Mouse (Mus musculus): ENCODE data around the gene Foxp4. TPM values are rescaled to one million over a fixed set of nuclear protein-coding genes. Genes with fewer than 3 reads are reported as not detected.

Foxp4 gene
- polyA plus RNA-seq, 2 experiments, result 38.6 to 104 TPM

DNA sequence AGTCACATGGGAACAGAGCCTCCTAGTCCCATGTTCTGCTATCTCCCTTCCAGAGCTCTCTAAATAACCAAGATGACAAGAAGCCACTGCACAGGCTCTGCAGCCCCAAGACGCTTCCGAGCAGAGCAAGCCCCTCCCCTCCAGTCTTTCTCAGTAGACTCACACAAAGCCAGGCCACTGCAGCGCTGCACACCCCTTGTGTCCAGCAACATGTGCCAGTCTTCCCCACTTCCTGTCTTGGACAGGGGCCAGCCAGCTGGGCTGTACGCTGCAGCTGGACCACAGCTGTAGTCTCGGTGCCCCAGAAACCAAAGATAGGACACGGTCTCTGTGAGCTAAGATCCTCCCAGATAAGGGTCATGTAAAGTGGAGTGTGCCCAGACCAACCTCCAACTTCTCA is 86.6 kb downstream of the Foxp4 start:
- no peak overlapping the region for H3K4me2 ChIP-seq (replicated peaks; ENCODE audit: low read depth, low read length, severe bottlenecking)
- H3K9ac ChIP-seq (ENCODE audit: low read depth, low read length, severe bottlenecking), result no peak overlapping the region
- H3K27me3 ChIP-seq (ENCODE audit: control insufficient read depth, insufficient read depth, low read length), result no peaks in the 10 kb centered on the region; the same call in 1 of the 2 replicates
- peaks cover 24% of the 10 kb centered on the region for H3K4me1 ChIP-seq (ENCODE audit: control insufficient read depth, insufficient read depth, low read length)
- H3K36me3 ChIP-seq (ENCODE audit: control insufficient read depth, insufficient read depth, low read length), result no peaks in the 10 kb centered on the region
- H3K27ac ChIP-seq (replicated peaks; ENCODE audit: low read depth, low read length), result no peak overlapping the region
- DNase-seq (ENCODE audit: low spot score) (no peak), ATAC-seq (ENCODE audit: low FRiP score, low read depth) (no peak)
- no peak for TF ChIP-seq POLR2A (IDR thresholded peaks at IDR 0.05; ENCODE audit: borderline replicate concordance, extremely low read depth, insufficient read depth, insufficient read length)
- H3K9me3 ChIP-seq (ENCODE audit: control insufficient read depth, low read length), result no peaks in the 10 kb centered on the region
- no peak overlapping the region for H3K4me3 ChIP-seq (replicated peaks; ENCODE audit: low read length)
- 43% methylated on average over 6 of the region's 6 CpGs for WGBS

DNA sequence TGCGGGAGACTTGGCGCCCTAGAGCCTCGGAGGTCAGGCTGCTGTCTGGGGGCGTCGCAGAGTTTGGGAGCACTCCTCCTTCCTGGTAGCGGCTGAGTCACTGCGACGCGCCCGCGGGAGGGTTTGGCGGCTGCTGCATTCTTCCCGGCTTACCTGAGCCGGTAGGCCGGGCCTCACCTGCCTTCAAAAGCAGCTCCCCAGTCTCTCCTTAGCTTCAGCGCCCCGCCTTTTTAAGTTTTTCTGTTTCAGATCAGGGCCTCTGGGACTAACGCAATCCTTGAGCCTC is 90.0 kb downstream of the Foxp4 start, which contains the start of gene Mdfi:
Gene Mdfi (minus strand): TSS at position 210 of the 286 bp plus-strand sequence.
- H3K27me3 ChIP-seq (ENCODE audit: control insufficient read depth, insufficient read depth, low read length), result no peaks in the 10 kb centered on the region; the same call in 1 of the 2 replicates
- no peak for TF ChIP-seq POLR2A (IDR thresholded peaks at IDR 0.05; ENCODE audit: borderline replicate concordance, extremely low read depth, insufficient read depth, insufficient read length)
- peak within 1 kb of the TSS; percentile 84 for H3K9ac ChIP-seq (ENCODE audit: low read depth, low read length, severe bottlenecking)
- H3K4me3 ChIP-seq (replicated peaks; ENCODE audit: low read length), result peak within 1 kb of the TSS; percentile 92
- ATAC-seq (ENCODE audit: low FRiP score, low read depth) (no peak), DNase-seq (ENCODE audit: low spot score) (no peak)
- H3K36me3 ChIP-seq (ENCODE audit: control insufficient read depth, insufficient read depth, low read length), result peaks cover 13% of the 10 kb centered on the region
- H3K9me3 ChIP-seq (ENCODE audit: control insufficient read depth, low read length), result no peaks in the 10 kb centered on the region
- H3K27ac ChIP-seq (replicated peaks; ENCODE audit: low read depth, low read length), result peak within 1 kb of the TSS; percentile 87
- peaks cover 42% of the 10 kb centered on the region for H3K4me1 ChIP-seq (ENCODE audit: control insufficient read depth, insufficient read depth, low read length)
- H3K4me2 ChIP-seq (replicated peaks; ENCODE audit: low read depth, low read length, severe bottlenecking), result peak within 1 kb of the TSS; percentile 88
- 2% methylated on average over 18 of the region's 18 CpGs for WGBS

- Histone ChIP-seq H3K9me3 (ENCODE audit: control insufficient read depth, low read length) (no peaks in the 10 kb centered on the region), H3K9ac (ENCODE audit: low read depth, low read length, severe bottlenecking) (peak overlapping the region; percentile 84), H3K4me1 (ENCODE audit: control insufficient read depth, insufficient read depth, low read length) (peaks cover 47% of the 10 kb centered on the region), H3K27me3 (ENCODE audit: control insufficient read depth, insufficient read depth, low read length) (no peaks in the 10 kb centered on the region; the same call in 1 of the 2 replicates), H3K4me2 (replicated peaks; ENCODE audit: low read depth, low read length, severe bottlenecking) (peak overlapping the region; percentile 88), H3K36me3 (ENCODE audit: control insufficient read depth, insufficient read depth, low read length) (peaks cover 19% of the 10 kb centered on the region), H3K27ac (replicated peaks; ENCODE audit: low read depth, low read length) (peak overlapping the region; percentile 87), H3K4me3 (replicated peaks; ENCODE audit: low read length) (peak overlapping the region; percentile 92)
- ATAC-seq (ENCODE audit: low FRiP score, low read depth), result no peak
- no peak for DNase-seq (ENCODE audit: low spot score)
- WGBS, result 1% methylated on average over 43 of the region's 45 CpGs
- TF ChIP-seq POLR2A (IDR thresholded peaks at IDR 0.05; ENCODE audit: borderline replicate concordance, extremely low read depth, insufficient read depth, insufficient read length), result no peak
These were observed 90.6 kb downstream of the Foxp4 start for GRCm38 (mm10) chr17:47833628-47834481.

DNA sequence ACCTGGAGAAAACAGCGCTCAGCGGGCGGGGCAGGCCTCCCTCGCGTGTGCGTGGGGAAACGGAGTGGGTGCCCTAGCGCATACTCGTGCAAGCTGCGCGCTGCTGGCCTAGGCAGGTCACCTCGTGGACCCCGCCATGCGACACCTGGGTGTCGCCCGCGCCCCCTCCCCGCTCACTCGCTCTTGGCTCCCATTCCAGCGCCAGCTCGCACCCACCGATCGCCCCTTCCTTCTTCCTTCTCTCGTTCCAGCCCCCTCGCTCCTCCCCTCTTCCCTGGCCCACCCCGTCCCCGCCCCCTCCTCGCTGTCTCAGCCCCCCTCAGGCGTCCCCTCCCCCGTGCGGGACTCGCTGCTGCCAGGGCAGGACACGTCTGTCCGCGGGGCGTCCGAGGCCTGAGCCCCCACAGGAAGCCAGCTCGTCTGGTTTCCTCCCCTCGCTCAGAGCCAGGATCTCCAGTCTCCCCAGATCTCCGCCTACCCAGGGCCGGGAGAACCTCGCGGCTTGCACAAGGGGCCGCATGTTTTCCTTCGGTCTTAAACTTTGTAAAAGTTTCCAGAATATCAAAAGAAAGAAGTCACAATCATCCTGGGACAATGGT is 91.3 kb downstream of the Foxp4 start:
- peak; percentile 62; the same call in 1 of the 2 replicates for TF ChIP-seq POLR2A (IDR thresholded peaks at IDR 0.05; ENCODE audit: borderline replicate concordance, extremely low read depth, insufficient read depth, insufficient read length)
- Histone ChIP-seq H3K4me2 (replicated peaks; ENCODE audit: low read depth, low read length, severe bottlenecking) (peak overlapping the region; percentile 88), H3K27ac (replicated peaks; ENCODE audit: low read depth, low read length) (peak overlapping the region; percentile 87), H3K27me3 (ENCODE audit: control insufficient read depth, insufficient read depth, low read length) (no peaks in the 10 kb centered on the region; the same call in 1 of the 2 replicates), H3K36me3 (ENCODE audit: control insufficient read depth, insufficient read depth, low read length) (peaks cover 26% of the 10 kb centered on the region), H3K4me3 (replicated peaks; ENCODE audit: low read length) (peak overlapping the region; percentile 92), H3K9ac (ENCODE audit: low read depth, low read length, severe bottlenecking) (peak overlapping the region; percentile 84), H3K4me1 (ENCODE audit: control insufficient read depth, insufficient read depth, low read length) (peaks cover 48% of the 10 kb centered on the region), H3K9me3 (ENCODE audit: control insufficient read depth, low read length) (no peaks in the 10 kb centered on the region)
- DNase-seq (ENCODE audit: low spot score) (peak; percentile 79), ATAC-seq (ENCODE audit: low FRiP score, low read depth) (peak; percentile 82)
- WGBS, result 2% methylated on average over 28 of the region's 45 CpGs

- peaks cover 42% of the 10 kb centered on the region for H3K4me1 ChIP-seq (ENCODE audit: control insufficient read depth, insufficient read depth, low read length)
These were observed 91.9 kb downstream of the Foxp4 start for GRCm38 (mm10) chr17:47832501-47833028.

More at GRCm38 (mm10) chr17:47832501-47833028, 91.9 kb downstream of the Foxp4 start:
- peak; percentile 54 for ATAC-seq (ENCODE audit: low FRiP score, low read depth)
- peak overlapping the region; percentile 87 for H3K27ac ChIP-seq (replicated peaks; ENCODE audit: low read depth, low read length)
- no peak for DNase-seq (ENCODE audit: low spot score)
- H3K9ac ChIP-seq (ENCODE audit: low read depth, low read length, severe bottlenecking), result peak overlapping the region; percentile 84
- no peaks in the 10 kb centered on the region for H3K9me3 ChIP-seq (ENCODE audit: control insufficient read depth, low read length)
- peak overlapping the region; percentile 88 for H3K4me2 ChIP-seq (replicated peaks; ENCODE audit: low read depth, low read length, severe bottlenecking)
- peak overlapping the region; percentile 92 for H3K4me3 ChIP-seq (replicated peaks; ENCODE audit: low read length)
- no peak for TF ChIP-seq POLR2A (IDR thresholded peaks at IDR 0.05; ENCODE audit: borderline replicate concordance, extremely low read depth, insufficient read depth, insufficient read length)
- peaks cover 30% of the 10 kb centered on the region for H3K36me3 ChIP-seq (ENCODE audit: control insufficient read depth, insufficient read depth, low read length)
- H3K27me3 ChIP-seq (ENCODE audit: control insufficient read depth, insufficient read depth, low read length), result no peaks in the 10 kb centered on the region; the same call in 1 of the 2 replicates
- WGBS, result under 1% methylated on average over 16 of the region's 17 CpGs
